Mouse (Mus musculus) left cerebral cortex, adult 18-20 months (tissue): ENCODE results near the gene Zfp773. TPM values are rescaled to one million over a fixed set of nuclear protein-coding genes. Genes with fewer than 3 reads are reported as not detected.
"Not testable (repeated sequence)": the region's sequence is repeated elsewhere in the genome, so short reads cannot be mapped to it uniquely, and the experiment has no call there.

Experiments
- DNase-seq, 2 experiments: peaks; one replicate each; pipeline ENCODE4 v3.0.0; 2021 to 2022; ENCODE audit warnings: low spot score in 2 of 2, mixed read lengths in 1 of 2
- long read RNA-seq, 2 experiments: library from polyadenylated mRNA; stranded (forward); transcript quantifications; one replicate each; pipeline ENCODE4 v2.0.0; 2021
- total RNA-seq, 2 experiments: library from RNA; stranded (reverse); gene quantifications; 2 replicates each; pipeline ENCODE4 v1.2.3; 2021

Gene Zfp773
- 1 to 10 TPM; 2.6 to 2.9 TPM for total RNA-seq
- long read RNA-seq, experiment 1, transcript Zfp773-201 (4 exons, 3,028 nt), result major isoform, 5 of 7 reads
- long read RNA-seq, experiment 1, partial matches to known transcripts, result 2 of 7 reads
- long read RNA-seq, experiment 1, other reads (novel, unspliced or antisense), result 0 of 7 reads
- long read RNA-seq, experiment 2, partial matches to known transcripts, result 0 of 1 reads
- long read RNA-seq, experiment 2, other reads (novel, unspliced or antisense), result 0 of 1 reads

DNA sequence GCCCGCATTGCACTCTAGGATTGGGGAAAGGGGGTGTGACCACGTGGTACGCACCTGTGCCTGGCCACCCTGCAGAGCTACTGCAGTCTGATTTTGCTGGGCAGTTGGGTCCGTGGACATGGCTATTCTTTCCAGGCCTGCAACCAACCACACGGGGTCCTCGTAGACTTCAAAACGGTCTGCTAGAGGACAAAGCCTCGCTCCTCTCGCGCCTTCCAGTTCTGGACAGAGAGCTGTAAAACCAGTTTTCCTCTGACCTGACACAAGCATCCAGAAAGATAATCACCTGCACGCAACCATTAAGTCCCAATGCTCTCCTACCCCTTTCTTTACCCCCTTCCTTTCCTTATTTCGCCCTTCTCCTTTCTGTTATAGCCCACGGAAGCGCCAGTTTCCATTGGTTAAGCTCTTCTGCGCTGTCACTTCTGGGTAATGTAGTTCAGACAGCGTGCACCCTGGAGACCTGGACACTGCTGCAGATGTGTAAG is at the start of gene Zfp773:
Gene Zfp773 (minus strand): TSS at position 377 of the 488 bp plus-strand sequence.
- DNase-seq, result peak; percentile 53 to 64

DNA sequence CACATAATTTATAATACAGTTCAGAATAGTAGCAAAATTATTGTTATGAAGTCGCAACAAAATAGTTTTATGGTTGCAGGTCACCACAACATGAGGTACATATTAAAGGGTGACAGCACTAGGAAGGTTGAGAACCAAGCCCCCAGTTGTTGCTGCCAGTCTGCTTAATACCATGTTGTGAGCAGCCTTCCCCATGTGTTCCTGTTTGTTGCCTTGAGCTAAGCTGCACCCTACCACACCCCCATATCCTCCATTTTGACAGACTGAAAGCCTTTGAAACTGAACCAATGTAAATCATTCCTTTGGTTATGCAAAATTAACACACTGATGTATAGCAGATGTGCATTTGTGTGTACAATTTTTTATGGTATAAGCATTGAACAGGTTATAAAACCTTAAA is 49.3 kb upstream of the Zfp773 start:
- DNase-seq, result no peak

GRCm38 (mm10) chr7:7171227-7172147 is 34.9 kb upstream of the Zfp773 start, which contains the start of gene Zfp418:
Zfp418 (plus strand) TSS chr7:7171330.
- DNase-seq, result peak; percentile 60 to 68

DNA sequence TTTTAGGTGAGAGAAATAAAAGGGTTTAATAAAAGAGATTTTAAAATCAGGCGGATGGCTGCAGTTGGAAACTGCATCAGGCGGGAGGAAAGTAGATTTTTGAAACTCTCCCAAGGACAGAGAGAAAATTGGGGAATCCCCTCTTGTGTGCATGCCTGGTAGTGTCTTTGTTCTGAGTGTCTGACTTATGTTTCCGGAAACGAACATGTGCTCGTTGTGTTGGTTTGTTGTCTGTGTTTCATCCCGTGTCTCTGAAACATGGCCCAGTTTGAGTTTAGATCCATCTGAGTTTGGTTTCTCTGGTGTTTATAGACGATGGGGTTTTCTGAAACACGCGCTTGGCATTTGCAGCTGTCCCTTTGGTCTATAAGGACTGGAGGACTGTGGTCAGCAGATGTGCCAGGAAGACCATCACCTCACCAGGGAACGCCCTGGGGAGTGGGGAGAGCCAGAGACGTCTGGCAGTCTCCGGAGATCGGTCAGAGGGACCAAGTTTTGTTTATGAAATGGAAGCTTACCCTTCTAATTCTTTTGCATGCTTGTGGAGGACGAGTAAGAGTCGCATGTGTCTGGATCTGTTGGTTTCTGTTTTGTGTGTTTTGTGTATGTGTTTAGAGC is 9.5 kb upstream of the Zfp773 start:
- no peak for DNase-seq

GRCm38 (mm10) chr7:7144215-7144614 is 7.7 kb upstream of the Zfp773 start:
- DNase-seq, result no peak

DNA sequence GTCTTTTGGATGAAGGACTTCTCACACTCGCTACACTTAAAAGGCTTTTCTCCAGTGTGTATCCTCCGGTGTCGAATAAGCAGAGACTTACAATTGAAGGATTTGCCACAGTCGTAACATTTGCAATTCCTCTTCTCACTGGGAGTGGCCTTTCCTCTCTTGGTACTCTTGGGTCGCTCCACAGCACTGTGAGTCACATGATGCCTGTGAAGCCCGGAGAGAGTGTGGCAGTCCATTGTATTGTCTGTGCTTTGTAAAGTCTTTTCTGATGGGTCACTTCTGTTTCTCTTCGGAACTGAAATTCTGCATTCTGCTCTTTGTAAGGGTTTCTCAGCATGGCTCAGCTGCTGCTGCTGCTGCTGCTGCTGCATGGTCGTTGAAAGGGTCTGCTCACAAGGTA is 3.8 kb downstream of the Zfp773 start:
- no peak for DNase-seq

DNA sequence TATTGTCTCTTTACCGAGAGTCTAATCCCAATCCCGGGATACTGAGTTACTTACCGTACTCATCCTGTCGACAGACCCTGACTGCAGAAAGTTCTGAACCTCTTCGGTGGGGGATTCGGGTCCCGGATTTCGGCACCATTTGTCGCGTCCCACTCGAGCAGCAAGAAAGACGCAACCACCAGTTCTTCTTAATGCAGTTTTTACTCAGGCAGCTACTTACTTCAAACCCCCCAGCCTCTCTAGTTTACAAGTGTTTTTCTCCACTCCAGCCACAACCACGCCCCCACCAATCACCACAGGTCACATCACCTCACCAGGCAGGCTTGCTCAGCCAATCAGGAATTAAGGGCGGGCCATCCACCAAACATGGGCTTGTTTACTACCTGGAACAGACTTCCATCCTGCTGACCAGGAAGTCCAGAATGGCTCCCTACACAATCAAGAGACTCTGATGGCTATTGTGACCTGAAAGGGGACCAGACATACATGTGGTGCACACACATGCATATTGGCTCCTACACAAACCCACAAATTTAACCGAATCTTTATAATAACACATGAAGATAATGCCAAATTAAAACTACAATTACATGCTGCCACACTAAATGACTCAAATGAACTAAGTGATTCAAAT is 5.9 kb downstream of the Zfp773 start:
- not testable (repeated sequence) for DNase-seq

DNA sequence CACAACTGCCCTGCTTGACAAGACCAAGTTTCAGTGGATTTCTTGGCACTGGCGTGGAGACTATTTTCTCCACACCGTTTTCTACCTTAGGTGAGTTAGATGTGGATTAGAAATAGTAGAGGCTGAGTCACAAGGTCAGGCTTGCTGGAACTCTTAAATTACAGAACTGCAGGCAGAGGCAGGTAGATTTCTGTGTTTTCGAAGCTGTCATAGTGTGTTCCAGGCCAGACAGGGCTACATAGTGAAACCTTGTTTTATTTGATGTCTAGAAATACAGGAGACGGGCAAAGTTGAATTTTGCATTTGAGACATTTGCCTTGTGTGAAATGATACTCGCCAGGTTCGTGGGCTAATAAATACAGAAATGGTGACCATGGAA is 15.0 kb downstream of the Zfp773 start:
- DNase-seq, result no peak

DNA sequence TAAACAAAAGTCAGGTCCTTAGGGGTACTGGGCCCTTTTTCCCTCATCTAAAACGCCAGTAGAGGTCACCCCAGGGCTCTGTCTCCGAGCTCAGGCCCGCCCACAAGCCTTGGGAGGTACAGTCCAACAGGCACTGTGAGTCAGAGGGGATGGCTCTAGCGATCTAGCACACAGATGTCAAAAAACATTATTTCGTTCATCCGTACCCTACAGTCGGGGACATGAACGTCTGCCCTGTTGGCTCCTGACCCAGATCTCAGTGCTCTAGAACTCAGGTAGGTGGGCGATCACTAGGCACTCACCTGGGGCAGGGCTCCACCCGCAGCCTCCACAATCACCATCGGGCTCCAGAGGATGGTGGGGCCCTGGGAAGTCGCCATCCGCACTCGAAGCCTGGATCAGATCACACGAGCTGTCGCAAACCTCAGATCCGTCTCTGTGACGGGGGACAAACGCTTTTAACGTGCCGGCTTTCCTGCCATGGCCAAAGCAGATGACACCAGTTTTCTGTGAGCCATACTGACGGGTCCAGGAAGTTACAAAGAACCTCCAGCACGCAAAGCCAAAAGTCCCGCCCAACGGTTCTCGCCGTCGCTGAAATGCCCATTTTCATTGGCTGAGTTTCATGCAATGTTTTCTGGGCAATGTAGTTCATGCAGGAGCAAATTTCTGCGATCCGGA is 15.5 kb downstream of the Zfp773 start, which contains the start of gene Zfp954:
Gene Zfp954 (minus strand): TSS at position 568 of the 681 bp plus-strand sequence.
- DNase-seq, result peak; percentile 85 to 89

DNA sequence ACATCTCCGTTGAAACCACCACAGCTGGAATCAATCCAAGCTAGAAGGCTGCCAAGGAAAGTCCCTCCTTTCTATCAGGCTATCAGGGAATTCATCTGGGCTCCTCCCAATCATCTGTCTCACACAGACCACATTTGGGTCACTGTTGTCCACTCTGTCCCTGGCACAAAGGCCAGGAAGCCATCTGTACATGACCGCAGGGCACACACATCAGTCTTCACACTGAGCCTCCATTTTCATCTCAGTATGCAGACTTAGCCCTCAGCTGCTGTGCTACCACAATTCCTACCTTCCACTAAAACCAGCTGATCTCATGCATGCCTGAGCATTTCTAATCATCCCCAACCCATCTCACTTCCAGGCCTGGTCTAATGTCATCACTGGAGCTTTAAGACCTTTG is 18.1 kb downstream of the Zfp773 start:
- no peak for DNase-seq

- DNase-seq, result no peak
Observed at GRCm38 (mm10) chr7:7108501-7108900, 28.1 kb downstream of the Zfp773 start.

Other genes with a start within 250 kb of the Zfp773 start
- gene Aurkc, start 141.5 kb downstream of the Zfp773 start, total RNA-seq, result not detected
- gene Zfp954, start 15.3 kb downstream of the Zfp773 start, total RNA-seq, result 10 to 100 TPM; 14.1 to 15.3 TPM
- 1 to 10 TPM; 7.2 to 8.8 TPM for gene Zfp418, start 34.6 kb upstream of the Zfp773 start, total RNA-seq
- gene Zfp772, start 73.2 kb upstream of the Zfp773 start, total RNA-seq, result 10 to 100 TPM in 1 of 2 experiments, 1 to 10 TPM in 1; 8.2 to 10.1 TPM
- gene Vmn2r29, start 110.6 kb upstream of the Zfp773 start, total RNA-seq, result 1 to 10 TPM; 1.6 to 2.0 TPM
- gene Gm45844, start 141.5 kb upstream of the Zfp773 start, total RNA-seq, result 10 to 100 TPM; 12.3 to 13.2 TPM
- 100 to 1,000 TPM; 130 to 139 TPM for gene Clcn4, start 164.1 kb upstream of the Zfp773 start, total RNA-seq
- gene Vmn2r30, start 200.9 kb upstream of the Zfp773 start, total RNA-seq, result under 1 TPM; 0.12 to 0.19 TPM
- under 1 TPM in 1 of 2 experiments, not detected in 1; 0.81 TPM for gene Gm45783, start 237.8 kb upstream of the Zfp773 start, total RNA-seq